Mouse (Mus musculus): ENCODE measurements around the gene Atxn7l3b. TPM values are rescaled to one million over a fixed set of nuclear protein-coding genes. Genes with fewer than 3 reads are reported as not detected.

Atxn7l3b gene
- total and polyA plus RNA-seq, 3 experiments: 34.0 to 55.4 (median 53.8) TPM

DNA sequence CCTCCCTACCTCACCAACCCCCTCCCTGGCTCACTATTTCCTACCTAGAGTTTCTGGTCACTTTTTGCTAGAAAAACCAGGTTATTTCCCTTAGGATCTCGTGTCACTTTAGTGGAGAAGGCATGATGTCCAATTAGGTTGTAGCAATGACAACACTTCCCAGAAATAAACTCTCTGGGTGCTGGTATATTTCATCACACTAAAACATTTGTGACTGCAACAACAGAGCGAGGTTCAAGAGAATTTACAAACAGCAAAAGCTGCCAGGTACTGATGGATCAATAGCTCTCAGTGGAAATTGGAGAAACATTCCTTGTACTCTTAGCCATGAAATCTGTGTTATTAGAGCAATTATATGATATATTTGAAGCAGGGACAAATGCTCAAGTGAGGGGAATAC is 25.3 kb upstream of the Atxn7l3b start:
- no peak overlapping the region for H3K9ac ChIP-seq (ENCODE audit: insufficient read depth, low read depth)
- no peaks in the 10 kb centered on the region for H3K9me3 ChIP-seq (replicated peaks; ENCODE audit: low read length)
- H3K36me3 ChIP-seq (replicated peaks in 1 of 2; ENCODE audit: control insufficient read depth in 1 of 2, insufficient read depth in 1 of 2, low read length in 1 of 2): no peaks in the 10 kb centered on the region
- DNase-seq (ENCODE audit: extremely low read depth): no peak
- H3K27me3 ChIP-seq (replicated peaks): no peaks in the 10 kb centered on the region
- H3K79me2 ChIP-seq (replicated peaks; ENCODE audit: control insufficient read depth, extremely low read depth, insufficient read depth, poor library complexity, severe bottlenecking): no peaks in the 10 kb centered on the region
- dilution Hi-C loops (cut with MboI; ENCODE audit: extremely low pct_ligation_motif_present, extremely low pct_unique_long_range_greater_than_20kb, low sequenced_read_pairs) (no loop called here), in situ Hi-C loops (cut with MboI; ENCODE audit: low pct_ligation_motif_present, low pct_unique_long_range_greater_than_20kb, low sequenced_read_pairs) (no loop called here)
- H3K4me1 ChIP-seq (ENCODE audit: control insufficient read depth in 1 of 2, insufficient read depth in 2 of 2): no peaks in the 10 kb centered on the region
- H3K27ac ChIP-seq (ENCODE audit: insufficient read depth, low read depth): no peak overlapping the region
- H3K4me3 ChIP-seq (replicated peaks in 1 of 3; ENCODE audit: low read depth in 2 of 3, low read length in 2 of 3, poor library complexity in 1 of 3): no peak overlapping the region
- H3K4me2 ChIP-seq (ENCODE audit: insufficient read depth, low read depth, poor library complexity, severe bottlenecking): no peak overlapping the region
- TF ChIP-seq MAFK (IDR thresholded peaks at IDR 0.05; ENCODE audit: insufficient replicate concordance, low read length): no peak
- TF ChIP-seq ZKSCAN1 (IDR thresholded peaks at IDR 0.05; ENCODE audit: borderline replicate concordance, low read depth, low read length): no peak

DNA sequence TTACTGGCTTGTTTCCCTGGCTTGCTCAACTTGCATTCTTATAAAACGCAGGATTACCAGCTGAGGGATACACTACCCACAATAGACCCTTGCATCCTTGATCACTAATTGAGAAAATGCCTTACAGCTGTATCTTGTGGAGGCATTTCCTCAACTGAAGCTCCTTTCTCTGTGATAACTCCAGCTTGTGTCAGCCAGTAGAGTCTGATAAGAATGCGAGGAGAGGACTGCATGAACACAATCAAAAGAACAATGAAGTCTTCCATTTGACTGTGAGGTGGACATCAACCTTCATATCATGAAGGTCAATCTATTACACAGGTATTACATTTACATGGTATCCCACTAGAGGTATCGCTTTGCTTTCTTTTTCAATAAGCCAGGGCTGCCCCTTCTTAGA is 19.7 kb upstream of the Atxn7l3b start:
- Histone ChIP-seq H3K36me3 (replicated peaks in 1 of 2; ENCODE audit: control insufficient read depth in 1 of 2, insufficient read depth in 1 of 2, low read length in 1 of 2) (no peaks in the 10 kb centered on the region), H3K27ac (ENCODE audit: insufficient read depth, low read depth) (no peak overlapping the region), H3K9me3 (replicated peaks; ENCODE audit: low read length) (no peaks in the 10 kb centered on the region), H3K4me1 (ENCODE audit: control insufficient read depth in 1 of 2, insufficient read depth in 2 of 2) (no peaks in the 10 kb centered on the region), H3K79me2 (replicated peaks; ENCODE audit: control insufficient read depth, extremely low read depth, insufficient read depth, poor library complexity, severe bottlenecking) (no peaks in the 10 kb centered on the region), H3K9ac (ENCODE audit: insufficient read depth, low read depth) (no peak overlapping the region), H3K27me3 (replicated peaks) (no peaks in the 10 kb centered on the region), H3K4me2 (ENCODE audit: insufficient read depth, low read depth, poor library complexity, severe bottlenecking) (no peak overlapping the region; the same call in 1 of the 2 replicates), H3K4me3 (replicated peaks in 1 of 3; ENCODE audit: low read depth in 2 of 3, low read length in 2 of 3, poor library complexity in 1 of 3) (no peak overlapping the region)
- no peak for DNase-seq (ENCODE audit: extremely low read depth)
- TF ChIP-seq GABPA (IDR thresholded peaks at IDR 0.05; ENCODE audit: insufficient replicate concordance, low read depth, low read length) (no peak), TCF12 (IDR thresholded peaks at IDR 0.05; ENCODE audit: low read depth, low read length) (no peak)
- dilution Hi-C loops (cut with MboI; ENCODE audit: extremely low pct_ligation_motif_present, extremely low pct_unique_long_range_greater_than_20kb, low sequenced_read_pairs): no loop called here
- in situ Hi-C loops (cut with MboI; ENCODE audit: low pct_ligation_motif_present, low pct_unique_long_range_greater_than_20kb, low sequenced_read_pairs): no loop called here

DNA sequence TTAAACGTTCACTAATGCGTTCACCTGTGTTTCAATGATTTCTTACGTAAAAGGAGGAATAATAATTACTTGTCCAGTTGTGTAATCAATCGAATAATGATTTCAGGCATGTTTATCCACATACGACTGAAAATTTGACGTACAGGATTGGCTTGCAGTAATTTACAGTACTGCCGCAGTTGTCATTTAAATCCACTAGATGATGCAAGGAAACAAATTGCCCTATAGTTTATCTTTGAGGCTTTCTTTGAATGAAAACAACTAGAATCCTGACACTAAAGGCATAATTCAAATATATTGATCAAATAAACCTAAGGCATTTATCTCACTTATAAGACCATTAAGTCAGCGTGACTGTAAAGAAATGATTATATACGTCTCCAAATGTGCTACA is 418 bp upstream of the Atxn7l3b start:
- Histone ChIP-seq H3K36me3 (replicated peaks in 1 of 2; ENCODE audit: control insufficient read depth in 1 of 2, insufficient read depth in 1 of 2, low read length in 1 of 2) (peaks cover 11 to 22% of the 10 kb centered on the region in 2 experiments), H3K27me3 (replicated peaks) (no peaks in the 10 kb centered on the region), H3K9me3 (replicated peaks; ENCODE audit: low read length) (no peaks in the 10 kb centered on the region), H3K27ac (ENCODE audit: insufficient read depth, low read depth) (no peak overlapping the region), H3K79me2 (replicated peaks; ENCODE audit: control insufficient read depth, extremely low read depth, insufficient read depth, poor library complexity, severe bottlenecking) (peaks cover 34% of the 10 kb centered on the region), H3K9ac (ENCODE audit: insufficient read depth, low read depth) (peak overlapping the region; percentile 45), H3K4me3 (replicated peaks in 1 of 3; ENCODE audit: low read depth in 2 of 3, low read length in 2 of 3, poor library complexity in 1 of 3) (peak overlapping the region in 2 of 3 experiments; percentile 40 to 88), H3K4me1 (ENCODE audit: control insufficient read depth in 1 of 2, insufficient read depth in 2 of 2) (peaks cover 2 to 33% of the 10 kb centered on the region in 2 experiments; a peak in 3 of 4 replicates), H3K4me2 (ENCODE audit: insufficient read depth, low read depth, poor library complexity, severe bottlenecking) (peak overlapping the region; percentile 41; the same call in 1 of the 2 replicates)
- no peak for DNase-seq (ENCODE audit: extremely low read depth)
- no peak for TF ChIP-seq ZNF384 (IDR thresholded peaks at IDR 0.05; ENCODE audit: low read depth, low read length)
- dilution Hi-C loops (cut with MboI; ENCODE audit: extremely low pct_ligation_motif_present, extremely low pct_unique_long_range_greater_than_20kb, low sequenced_read_pairs) (no loop called here), in situ Hi-C loops (cut with MboI; ENCODE audit: low pct_ligation_motif_present, low pct_unique_long_range_greater_than_20kb, low sequenced_read_pairs) (no loop called here)

DNA sequence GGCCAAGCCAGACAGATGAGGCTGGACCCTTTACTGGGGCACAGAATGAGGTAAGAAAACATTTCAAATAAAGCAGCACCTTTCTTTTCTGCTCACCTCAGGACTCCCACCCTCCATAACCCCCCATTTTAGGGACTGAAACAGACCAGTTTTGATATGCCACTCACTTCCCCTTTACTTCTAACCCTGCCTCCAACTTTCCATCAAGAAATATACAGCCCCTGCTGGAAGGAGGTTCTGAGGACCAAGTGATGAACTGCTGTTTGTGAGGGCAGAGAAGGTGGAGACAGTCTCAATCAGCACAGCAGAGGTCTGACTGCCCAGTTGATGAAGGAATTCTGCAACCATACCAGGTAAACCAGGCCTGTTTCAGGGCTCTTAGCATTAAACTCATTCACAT is 1.8 kb downstream of the Atxn7l3b start:
- H3K27me3 ChIP-seq (replicated peaks): no peaks in the 10 kb centered on the region
- peak; percentile 34 for DNase-seq (ENCODE audit: extremely low read depth)
- peak overlapping the region in 2 of 3 experiments; percentile 88 to 98 for H3K4me3 ChIP-seq (replicated peaks in 1 of 3; ENCODE audit: low read depth in 2 of 3, low read length in 2 of 3, poor library complexity in 1 of 3)
- H3K9me3 ChIP-seq (replicated peaks; ENCODE audit: low read length): no peaks in the 10 kb centered on the region
- H3K4me1 ChIP-seq (ENCODE audit: control insufficient read depth in 1 of 2, insufficient read depth in 2 of 2): peaks cover 2 to 39% of the 10 kb centered on the region in 2 experiments; a peak in 3 of 4 replicates
- H3K79me2 ChIP-seq (replicated peaks; ENCODE audit: control insufficient read depth, extremely low read depth, insufficient read depth, poor library complexity, severe bottlenecking): peaks cover 34% of the 10 kb centered on the region
- peak overlapping the region; percentile 98 for H3K4me2 ChIP-seq (ENCODE audit: insufficient read depth, low read depth, poor library complexity, severe bottlenecking)
- H3K27ac ChIP-seq (ENCODE audit: insufficient read depth, low read depth): no peak overlapping the region
- peaks cover 11 to 27% of the 10 kb centered on the region in 2 experiments for H3K36me3 ChIP-seq (replicated peaks in 1 of 2; ENCODE audit: control insufficient read depth in 1 of 2, insufficient read depth in 1 of 2, low read length in 1 of 2)
- H3K9ac ChIP-seq (ENCODE audit: insufficient read depth, low read depth): peak overlapping the region; percentile 13; the same call in 1 of the 2 replicates
- no peak for TF ChIP-seq USF2 (conservative IDR thresholded peaks at IDR 0.05; ENCODE audit: low read depth, low read length)
- TF ChIP-seq POLR2A (IDR thresholded peaks at IDR 0.05; ENCODE audit: low read depth, low read length): no peak
- no peak for TF ChIP-seq MAX (IDR thresholded peaks at IDR 0.05; ENCODE audit: low read length)
- no peak for TF ChIP-seq KAT2A (IDR thresholded peaks at IDR 0.05; ENCODE audit: insufficient replicate concordance, low read length)
- TF ChIP-seq POLR2AphosphoS2 (IDR thresholded peaks at IDR 0.05; ENCODE audit: low read depth, low read length): no peak
- no peak for TF ChIP-seq MYC (IDR thresholded peaks at IDR 0.05; ENCODE audit: low read depth, low read length)
- TF ChIP-seq TCF12 (IDR thresholded peaks at IDR 0.05; ENCODE audit: low read depth, low read length): no peak
- no peak for TF ChIP-seq MEF2A (IDR thresholded peaks at IDR 0.05; ENCODE audit: borderline replicate concordance, low read depth, low read length)
- no peak for TF ChIP-seq NRF1 (IDR thresholded peaks at IDR 0.05; ENCODE audit: low read depth, low read length)
- dilution Hi-C loops (cut with MboI; ENCODE audit: extremely low pct_ligation_motif_present, extremely low pct_unique_long_range_greater_than_20kb, low sequenced_read_pairs): no loop called here
- in situ Hi-C loops (cut with MboI; ENCODE audit: low pct_ligation_motif_present, low pct_unique_long_range_greater_than_20kb, low sequenced_read_pairs): no loop called here

Measured in CH12.LX (cell line).